Mouse (Mus musculus): ENCODE data around the gene Smok3a.
"Not testable (repeated sequence)": the region's sequence is repeated elsewhere in the genome, so short reads cannot be mapped to it uniquely, and the experiment has no call there.

The Smok3a gene

GRCm38 (mm10) chr5:138020961-138021479, at the start of gene Smok3a, which contains the start of gene Smok3b:
Gene Smok3a, plus strand, starts transcription at chr5:138021261.
Gene Smok3b, plus strand, starts transcription at chr5:138021429.
- DNase-seq (ENCODE audit: low spot score in 2 of 2) = not testable (repeated sequence)

DNA sequence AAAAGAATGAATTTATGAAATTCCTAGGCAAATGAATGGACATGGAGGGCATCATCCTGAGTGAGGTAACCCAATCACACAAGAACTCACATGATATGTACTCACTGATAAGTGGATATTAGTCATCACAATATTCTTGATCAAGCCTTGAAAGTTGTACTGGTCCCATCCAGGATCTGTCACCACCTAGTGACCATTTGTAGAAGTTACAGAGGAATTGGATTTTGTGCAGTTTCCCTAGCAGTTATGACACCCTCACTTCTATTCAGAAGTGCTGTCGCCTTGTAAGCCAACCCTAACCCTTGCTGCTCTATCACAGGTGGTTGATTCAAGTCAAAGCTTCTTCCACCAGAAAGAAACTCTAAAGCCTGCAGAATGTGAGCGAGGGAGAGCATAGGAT, 47.9 kb upstream of the Smok3a start:
- DNase-seq (ENCODE audit: low spot score in 2 of 2) = no peak

DNA sequence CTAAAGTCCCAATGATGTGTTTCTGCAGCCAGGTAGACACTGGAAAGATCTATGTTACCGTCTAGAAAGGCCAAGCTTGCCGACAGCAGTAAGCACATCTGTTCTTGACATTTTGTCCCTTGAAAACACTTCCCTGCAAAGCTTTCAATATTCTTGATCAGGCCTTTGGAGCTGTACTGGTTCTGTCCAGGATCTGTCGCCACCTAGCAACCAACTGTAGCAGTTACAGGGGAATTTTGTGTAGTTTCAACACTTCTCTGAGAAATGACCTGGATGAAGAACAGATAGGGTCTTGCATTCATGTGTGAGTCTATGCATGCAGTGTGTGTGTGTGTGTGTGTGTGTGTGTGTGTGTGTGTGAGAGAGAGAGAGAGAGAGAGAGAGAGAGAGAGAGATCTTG, 47.3 kb upstream of the Smok3a start:
- DNase-seq (ENCODE audit: low spot score in 2 of 2) = no peak

GRCm38 (mm10) chr5:137974724-137975123, 46.3 kb upstream of the Smok3a start:
- DNase-seq (ENCODE audit: low spot score in 2 of 2) = no peak

GRCm38 (mm10) chr5:137975434-137975833, 45.6 kb upstream of the Smok3a start:
- DNase-seq (ENCODE audit: low spot score in 2 of 2) = no peak

GRCm38 (mm10) chr5:137977291-137977690, 43.8 kb upstream of the Smok3a start:
- no peak for DNase-seq (ENCODE audit: low spot score in 2 of 2)

GRCm38 (mm10) chr5:137979081-137979480, 42.0 kb upstream of the Smok3a start:
- DNase-seq (ENCODE audit: low spot score in 2 of 2) = no peak

- DNase-seq (ENCODE audit: low spot score in 2 of 2) = no peak
These were observed 39.8 kb upstream of the Smok3a start, which contains the start of gene Azgp1 for GRCm38 (mm10) chr5:137981300-137981699. Gene Azgp1, plus strand, starts transcription at chr5:137981520.

GRCm38 (mm10) chr5:137986351-137986750, 34.7 kb upstream of the Smok3a start:
- DNase-seq (ENCODE audit: low spot score in 2 of 2) = no peak

DNA sequence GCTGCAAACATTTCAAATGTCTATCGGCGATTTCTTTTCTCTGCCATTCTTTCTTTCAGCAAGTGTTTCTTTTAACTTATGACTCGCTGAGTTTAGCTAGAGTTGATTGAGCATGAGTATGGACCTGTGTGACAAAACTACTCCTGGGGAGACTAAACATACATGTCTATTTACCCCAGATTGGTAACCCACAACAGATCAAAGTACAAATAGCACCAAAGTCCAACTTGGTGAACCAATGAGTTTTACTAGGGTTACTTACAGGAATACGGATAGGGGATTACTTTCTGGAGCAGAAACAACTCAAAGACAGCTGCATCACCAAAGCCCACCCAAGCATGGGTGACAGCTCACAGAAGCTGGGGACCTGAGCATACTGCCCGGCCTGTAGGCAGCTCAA, 11.6 kb upstream of the Smok3a start:
- DNase-seq (ENCODE audit: low spot score in 2 of 2) = no peak

GRCm38 (mm10) chr5:138012382-138012781, 8.7 kb upstream of the Smok3a start:
- DNase-seq (ENCODE audit: low spot score in 2 of 2) = no peak

DNA sequence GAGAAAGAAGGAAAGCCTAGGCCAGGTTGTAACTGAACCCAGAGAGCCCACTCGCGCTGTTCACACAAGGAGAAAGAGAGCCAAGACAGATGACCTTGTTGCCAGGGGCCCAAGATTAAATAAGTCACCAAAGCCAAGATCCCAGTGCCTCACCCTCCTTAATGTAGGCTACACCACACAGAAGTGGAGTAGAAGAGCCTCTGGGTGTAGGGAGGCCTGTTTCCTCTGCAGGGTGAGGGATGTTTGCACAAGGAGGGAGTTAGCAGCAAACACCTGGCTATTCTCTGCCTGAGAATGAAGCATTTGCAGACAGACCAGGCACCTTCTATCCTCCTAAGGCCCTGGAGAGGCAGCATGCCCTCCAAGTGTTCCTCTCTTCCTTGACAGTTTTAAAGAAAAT, 4.5 kb upstream of the Smok3a start:
- DNase-seq (ENCODE audit: low spot score in 2 of 2) = no peak

DNA sequence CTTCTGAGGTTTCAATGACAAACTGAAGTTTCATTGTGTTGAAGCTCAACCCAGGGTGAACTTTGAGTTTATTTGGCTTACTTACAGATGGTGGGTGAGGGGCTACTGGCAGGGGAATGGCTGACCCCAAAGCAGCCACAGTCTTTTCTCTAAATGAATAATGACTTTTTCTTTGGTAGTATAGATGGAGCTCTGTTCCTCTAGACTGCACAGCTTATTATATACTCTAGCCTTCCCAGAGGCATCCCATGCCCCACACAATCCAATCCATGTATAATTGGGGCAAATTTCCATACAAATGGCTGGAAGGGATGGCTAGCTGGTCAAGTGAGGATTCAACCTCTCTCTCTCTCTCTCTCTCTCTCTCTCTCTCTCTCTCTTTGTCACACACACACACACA, 4.1 kb upstream of the Smok3a start:
- no peak for DNase-seq (ENCODE audit: low spot score in 2 of 2)

GRCm38 (mm10) chr5:138019577-138019976, 1.5 kb upstream of the Smok3a start:
- not testable (repeated sequence) for DNase-seq (ENCODE audit: low spot score in 2 of 2)

DNA sequence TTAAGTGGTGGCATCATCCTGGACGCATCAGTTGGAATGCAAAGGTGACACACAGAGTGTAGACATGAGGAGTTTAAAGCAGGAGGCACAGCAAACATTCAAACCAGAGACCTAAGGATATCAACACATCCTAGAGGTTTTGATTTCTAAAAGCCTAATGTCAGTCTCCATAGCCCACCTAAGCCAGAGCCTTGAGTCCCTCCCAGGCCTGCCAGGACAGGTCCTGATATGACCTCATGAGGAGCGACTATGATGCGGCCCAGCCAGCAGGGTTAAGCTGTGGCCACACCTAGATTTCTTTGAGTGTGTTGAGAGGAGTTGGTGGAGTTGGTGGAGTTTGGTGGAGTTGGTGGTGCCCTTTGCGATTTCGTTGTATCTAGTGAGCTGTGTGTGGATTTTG, 31.8 kb downstream of the Smok3a start, which contains the start of gene Smok3c:
TSS of gene Smok3c (plus strand) at position 301 of the 400 bp plus-strand sequence.
- not testable (repeated sequence) for DNase-seq (ENCODE audit: low spot score in 2 of 2)

GRCm38 (mm10) chr5:138073803-138074202, 52.7 kb downstream of the Smok3a start:
- DNase-seq (ENCODE audit: low spot score in 2 of 2) = no peak

GRCm38 (mm10) chr5:138075684-138076083, 54.6 kb downstream of the Smok3a start:
- DNase-seq (ENCODE audit: low spot score in 2 of 2) = no peak

DNA sequence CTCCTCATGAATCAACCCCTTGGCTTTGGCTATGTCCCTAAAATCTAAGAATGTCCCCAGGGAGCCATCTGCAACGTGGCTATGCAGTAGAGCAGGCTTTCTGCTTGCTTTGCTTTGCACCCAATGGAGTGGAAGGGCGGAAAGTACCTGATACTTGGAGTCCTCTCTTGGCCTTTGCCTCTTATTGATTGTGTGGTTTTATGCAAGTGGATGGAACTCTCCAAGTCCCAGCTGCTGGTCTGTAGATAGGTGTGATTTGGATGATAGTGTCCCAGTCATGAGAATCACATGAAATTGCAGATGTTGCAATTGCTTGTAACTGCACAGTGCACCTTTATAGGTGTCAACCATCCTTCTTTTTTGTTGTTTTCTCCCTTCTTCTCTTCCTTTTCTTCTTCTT, 55.1 kb downstream of the Smok3a start:
- no peak for DNase-seq (ENCODE audit: low spot score in 2 of 2)

DNA sequence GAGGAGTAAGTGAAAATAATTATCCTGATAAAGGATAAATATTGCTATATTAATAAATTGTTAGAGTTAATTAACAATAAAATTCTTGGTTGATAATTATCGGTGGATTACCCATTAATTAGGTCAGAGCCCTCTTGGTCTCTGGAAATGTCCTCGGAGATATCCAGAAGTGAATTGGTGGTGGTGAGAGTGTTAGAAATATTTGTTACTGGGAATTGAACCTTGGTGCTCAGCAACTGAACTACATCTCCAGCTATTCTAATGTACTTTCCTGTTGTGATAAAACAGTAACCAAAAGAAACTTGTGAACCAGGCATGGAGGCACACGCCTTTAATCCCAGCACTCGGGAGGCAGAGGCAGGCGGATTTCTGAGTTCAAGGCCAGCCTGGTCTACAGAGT, 59.4 kb downstream of the Smok3a start:
- DNase-seq (ENCODE audit: low spot score in 2 of 2) = no peak

GRCm38 (mm10) chr5:138081446-138081845, 60.4 kb downstream of the Smok3a start:
- no peak for DNase-seq (ENCODE audit: low spot score in 2 of 2)

- no peak for DNase-seq (ENCODE audit: low spot score in 2 of 2)
These were observed 62.3 kb downstream of the Smok3a start for GRCm38 (mm10) chr5:138083318-138083900.

DNA sequence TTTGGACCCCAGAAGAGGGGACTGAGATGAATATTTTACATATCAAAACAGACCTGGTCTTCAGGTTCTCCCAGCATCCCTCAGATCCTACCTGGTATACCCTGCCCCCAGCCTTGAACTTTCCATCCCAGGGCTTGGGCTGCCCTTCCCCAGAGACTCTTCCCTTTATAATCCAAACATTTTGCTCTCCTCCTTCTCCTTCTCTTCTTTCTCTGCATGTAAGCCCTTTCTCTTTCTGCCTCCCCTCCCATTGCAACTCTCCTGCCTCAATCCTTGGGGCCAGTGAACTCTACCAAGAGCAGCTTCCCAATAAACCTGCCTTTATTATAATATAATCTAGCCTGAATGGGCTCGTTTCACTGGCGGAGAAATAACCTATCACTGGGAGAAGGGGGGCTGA, 62.9 kb downstream of the Smok3a start:
- no peak for DNase-seq (ENCODE audit: low spot score in 2 of 2)

All from right cerebral cortex, postnatal 36 days (tissue).